Mouse (Mus musculus) embryo, embryonic 10.5 days (tissue): Measurements from ENCODE around the gene Hoxb5.
A peak's percentile ranks its signal among the peaks of the same experiment; 100 is the strongest.

ENCODE experiments used
- DNase-seq: peaks from one replicate; pipeline ENCODE4 v3.0.0-alpha.2; 2015; ENCODE audit warnings: low spot score

The Hoxb5 gene

GRCm38 (mm10) chr11:96340698-96341365, 37.7 kb downstream of the Hoxb5 start:
- peak; percentile 91 for DNase-seq

DNA sequence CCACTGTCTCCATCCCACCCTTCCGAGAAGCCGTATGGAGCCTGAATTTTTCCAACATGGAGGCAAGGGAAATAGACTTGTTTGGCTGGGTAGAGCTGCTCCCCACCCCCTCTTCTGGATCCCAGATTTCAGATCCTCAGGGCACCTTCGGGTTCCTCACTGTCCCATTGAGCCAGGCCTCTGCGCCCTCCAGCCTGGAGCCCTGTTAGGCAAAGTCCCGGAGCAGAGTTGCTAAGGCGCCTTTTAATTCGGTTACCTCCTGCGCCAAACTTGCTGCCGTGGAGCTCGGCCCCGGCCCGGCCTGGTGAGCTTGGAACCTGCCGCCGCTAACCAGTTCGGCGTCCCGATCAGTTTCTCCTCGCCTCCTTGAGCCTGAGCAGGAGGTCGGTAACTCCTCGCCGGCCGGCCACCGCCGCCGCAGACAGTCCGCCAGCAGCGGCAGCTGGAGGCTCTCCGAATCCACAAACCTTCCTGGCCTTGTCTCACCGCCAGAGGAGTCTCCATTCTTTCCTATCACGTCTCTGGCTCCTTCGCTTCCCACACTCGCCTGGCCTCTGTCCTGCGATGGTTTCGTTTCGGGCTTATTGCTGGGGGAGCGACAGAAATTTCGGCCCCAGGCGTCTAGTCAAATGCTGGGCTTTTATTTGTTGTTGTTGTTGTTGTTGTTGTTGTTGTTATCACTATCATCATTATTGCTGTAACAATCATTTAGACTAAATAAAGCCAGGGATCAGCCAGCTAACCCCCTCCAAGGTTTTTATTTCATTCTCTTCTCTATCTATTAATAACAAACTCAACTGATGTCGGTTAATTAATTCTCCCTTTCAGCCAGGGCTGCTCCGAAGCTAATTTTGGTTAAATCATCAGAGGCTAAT, 38.8 kb downstream of the Hoxb5 start:
- DNase-seq: no peak

- DNase-seq: no peak
These were observed 39.4 kb downstream of the Hoxb5 start for GRCm38 (mm10) chr11:96342576-96342930.

DNA sequence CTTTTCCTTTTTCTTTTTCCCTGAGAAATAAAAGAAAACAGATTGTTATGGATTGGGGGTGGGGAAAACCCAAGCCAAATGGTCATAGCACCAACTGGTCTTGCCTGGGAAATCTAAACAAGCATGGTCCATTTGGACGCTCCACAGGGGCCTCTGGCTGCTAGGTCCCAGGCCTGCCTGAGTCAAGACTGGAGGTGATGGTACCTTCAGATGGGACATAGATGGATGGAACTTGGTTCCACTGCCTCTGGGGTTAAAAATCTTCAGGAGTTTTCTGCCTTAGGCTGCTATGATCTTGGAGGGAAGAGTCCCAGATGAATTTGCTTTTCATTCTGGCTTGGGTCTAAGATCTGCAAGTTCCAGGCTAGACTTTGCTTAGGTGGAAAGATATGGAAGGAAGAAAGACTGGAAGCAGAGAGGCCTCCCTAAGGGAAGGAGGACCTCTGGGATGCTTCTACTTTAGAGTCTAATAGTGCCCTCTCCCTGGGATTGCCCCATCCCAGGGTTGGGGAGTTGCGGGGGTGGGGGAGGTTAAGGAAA, 40.1 kb downstream of the Hoxb5 start:
- no peak for DNase-seq

- DNase-seq: no peak
These were observed 41.1 kb downstream of the Hoxb5 start for GRCm38 (mm10) chr11:96344061-96344877.

DNA sequence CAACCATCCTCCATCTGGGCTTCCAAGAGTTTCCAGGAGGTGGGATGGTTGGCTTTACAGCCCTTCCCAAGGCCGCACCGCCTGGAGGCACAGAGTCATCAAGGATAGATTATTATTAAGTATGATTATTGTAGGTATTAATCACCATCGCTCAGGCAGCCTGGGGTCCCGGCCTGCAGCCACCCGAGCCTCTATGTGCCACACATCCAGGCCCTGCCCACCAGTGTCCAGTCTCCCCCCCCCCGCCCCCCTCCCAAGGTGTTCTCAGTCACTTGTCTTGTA, 41.7 kb downstream of the Hoxb5 start:
- DNase-seq: no peak

DNA sequence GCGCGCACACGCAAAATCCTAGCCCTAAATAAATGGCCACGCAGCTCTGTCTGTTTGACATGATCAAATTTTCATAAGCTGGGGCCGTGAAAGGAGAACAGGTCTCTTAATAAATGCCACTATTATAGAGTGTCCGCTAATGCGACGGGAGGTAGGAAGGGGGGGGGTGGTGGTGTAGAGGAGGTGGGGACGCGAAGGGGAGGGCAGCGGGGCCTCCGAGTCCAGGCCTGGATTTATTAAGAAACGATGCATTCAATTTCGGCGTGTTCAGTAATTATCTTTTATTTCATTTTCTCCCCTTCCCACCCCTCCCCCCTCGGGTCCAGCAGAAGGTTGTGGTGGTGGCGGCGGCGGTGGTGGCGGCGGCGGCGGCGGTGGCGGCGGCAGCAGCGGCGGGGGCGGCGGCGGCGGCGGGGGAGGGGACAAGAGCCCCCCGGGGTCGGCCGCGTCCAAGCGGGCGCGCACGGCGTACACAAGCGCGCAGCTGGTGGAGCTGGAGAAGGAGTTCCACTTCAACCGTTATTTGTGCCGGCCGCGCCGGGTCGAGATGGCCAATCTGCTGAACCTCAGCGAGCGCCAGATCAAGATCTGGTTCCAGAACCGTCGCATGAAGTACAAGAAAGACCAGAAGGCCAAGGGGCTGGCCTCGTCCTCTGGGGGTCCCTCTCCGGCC, 42.2 kb downstream of the Hoxb5 start:
- no peak for DNase-seq

- DNase-seq: peak; percentile 63
These were observed 43.0 kb downstream of the Hoxb5 start for GRCm38 (mm10) chr11:96345893-96346806.

DNA sequence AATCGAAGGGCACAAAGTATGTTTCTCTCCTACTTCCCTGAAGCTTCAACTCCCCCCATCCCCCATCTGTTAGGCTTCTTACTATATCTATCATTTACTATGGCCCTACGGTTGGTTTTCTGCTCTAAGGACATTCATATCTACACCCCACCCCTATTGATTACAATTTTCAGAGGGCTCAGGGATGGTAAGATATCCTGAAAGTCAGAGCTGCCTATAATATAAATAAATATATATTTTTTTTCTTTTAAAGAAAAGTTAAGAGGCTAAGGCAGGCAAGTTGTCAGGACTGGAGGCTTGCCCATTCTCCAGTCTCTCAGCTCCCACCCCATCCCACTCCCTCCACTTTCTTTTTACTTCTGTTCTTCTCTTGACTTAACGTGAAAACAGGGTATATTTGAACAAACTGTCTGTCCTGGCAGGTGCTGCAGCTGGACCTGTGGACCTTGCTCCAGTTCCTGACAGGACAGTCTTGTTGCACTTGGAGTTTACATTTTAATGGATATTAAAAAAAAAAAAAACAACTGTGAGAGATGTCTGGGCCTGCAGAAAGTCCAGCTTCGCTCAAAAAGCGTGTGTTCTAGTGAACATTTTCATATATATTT, 43.9 kb downstream of the Hoxb5 start:
- peak; percentile 63 for DNase-seq

GRCm38 (mm10) chr11:96347717-96348116, 44.6 kb downstream of the Hoxb5 start:
- peak; percentile 53 for DNase-seq

DNA sequence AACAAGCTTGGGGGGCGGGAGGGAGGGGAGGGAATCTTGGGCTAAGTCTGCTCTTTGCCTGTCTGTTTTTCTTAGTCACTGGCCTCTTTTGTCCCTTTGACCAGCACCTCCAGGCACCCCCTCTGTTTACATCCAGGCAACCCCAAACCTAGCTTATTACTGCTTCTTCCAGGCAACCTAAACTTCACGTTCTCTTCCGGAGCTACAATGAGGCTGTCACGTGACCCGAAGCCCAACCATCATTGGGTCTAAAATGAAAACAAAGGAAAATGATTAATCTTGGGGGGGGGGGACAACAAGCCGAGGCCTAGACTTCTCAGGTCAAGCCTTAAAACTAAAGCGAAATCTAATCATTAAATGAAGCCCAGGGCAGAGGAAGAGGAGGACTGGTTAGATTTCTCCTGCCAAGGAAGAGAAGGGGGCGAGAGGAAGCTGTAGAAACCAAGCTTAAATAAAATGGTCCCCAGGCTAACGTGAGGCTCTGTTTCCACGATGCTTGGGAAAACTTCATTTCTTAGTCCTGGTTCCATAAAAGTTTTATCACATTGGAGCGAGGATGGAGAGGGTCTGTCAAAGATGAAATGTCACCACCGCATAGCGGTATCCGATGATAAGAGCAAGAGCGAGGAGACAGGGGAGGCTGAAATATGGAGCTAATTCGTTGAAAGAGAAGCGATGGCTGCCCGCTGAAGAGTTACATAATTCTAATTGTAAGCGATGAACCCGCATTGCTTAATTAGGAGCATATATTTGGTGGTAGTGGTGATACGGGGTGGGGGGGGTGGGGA, 45.2 kb downstream of the Hoxb5 start:
- DNase-seq: peak; percentile 82

DNA sequence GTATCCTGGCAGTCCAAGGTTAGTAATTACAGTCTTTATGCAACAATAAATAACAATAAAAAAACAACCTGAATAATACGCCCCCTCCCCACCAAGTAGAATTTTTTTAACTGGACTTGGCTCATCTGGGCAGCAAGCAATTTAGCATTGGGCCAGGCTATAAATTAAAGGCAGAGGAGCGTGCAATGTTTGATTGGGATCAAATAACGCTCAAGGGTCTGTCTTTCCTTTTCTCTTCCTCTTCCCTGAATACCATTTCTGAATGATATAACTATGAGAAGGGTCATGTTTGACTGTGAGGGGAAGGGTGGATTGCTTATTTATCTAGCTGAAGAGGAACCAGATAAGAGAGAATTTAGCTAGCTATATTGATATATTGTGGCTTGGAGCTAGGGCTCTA, 45.9 kb downstream of the Hoxb5 start:
- DNase-seq: no peak

GRCm38 (mm10) chr11:96349491-96350340, 46.6 kb downstream of the Hoxb5 start:
- peak; percentile 86 for DNase-seq

DNA sequence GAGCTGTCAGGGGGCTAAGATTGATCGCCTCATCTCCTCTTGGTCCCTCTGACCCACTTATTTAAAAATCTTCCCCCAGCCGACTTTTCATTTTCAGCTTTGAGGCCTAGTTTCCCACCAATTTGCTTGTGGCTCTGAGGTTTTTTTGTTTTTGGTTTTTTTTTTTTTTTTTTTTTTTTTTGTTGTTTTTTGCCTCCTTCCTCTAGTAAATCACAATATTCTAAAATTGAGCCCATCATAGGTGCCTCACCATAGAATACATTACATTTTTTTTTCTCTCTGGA, 47.1 kb downstream of the Hoxb5 start, which contains the start of gene Hoxb2:
Hoxb2 (plus strand) TSS at position 185 of the 284 bp plus-strand sequence.
- no peak for DNase-seq

DNA sequence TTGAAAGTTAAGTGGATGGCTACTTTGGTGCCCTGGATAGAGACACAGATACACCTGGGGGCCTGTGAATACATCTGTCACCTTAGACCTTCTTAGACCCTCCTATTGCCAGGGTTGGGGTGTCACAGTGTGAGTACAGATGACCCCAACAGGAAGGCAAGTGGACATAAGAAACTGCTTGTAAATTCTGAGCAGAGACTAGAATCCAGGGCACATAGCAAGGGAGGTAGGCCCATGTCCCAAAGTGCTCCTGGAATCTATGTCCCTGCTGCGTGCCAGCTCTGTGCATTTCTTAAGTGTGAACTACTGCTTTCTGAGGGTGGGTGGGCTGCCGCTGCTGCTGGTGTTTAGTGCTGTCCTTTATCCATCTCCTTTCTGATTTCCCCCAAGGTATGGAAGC, 47.7 kb downstream of the Hoxb5 start:
- DNase-seq: peak; percentile 63

DNA sequence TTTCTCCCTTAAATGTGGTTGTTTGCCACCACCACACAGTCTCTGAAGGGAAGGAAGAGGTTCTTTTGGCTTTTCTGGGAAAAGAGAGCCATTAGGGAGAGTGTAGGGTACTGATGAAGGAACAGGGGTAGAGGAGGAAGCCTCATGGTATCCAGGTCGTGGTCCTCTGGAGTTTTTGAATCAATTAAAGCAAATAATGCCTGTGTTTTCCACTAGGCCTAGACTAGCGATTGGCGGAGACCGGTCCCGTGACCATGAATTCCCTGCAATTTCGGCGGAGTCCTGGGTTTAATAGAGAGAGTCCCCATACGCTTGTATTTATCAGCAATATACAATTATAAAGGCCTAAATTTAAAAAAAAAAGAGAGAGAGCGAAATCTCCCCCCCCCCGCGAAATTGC, 48.2 kb downstream of the Hoxb5 start:
- peak; percentile 85 for DNase-seq

- peak; percentile 83 for DNase-seq
These were observed 48.7 kb downstream of the Hoxb5 start for GRCm38 (mm10) chr11:96351831-96352230.

DNA sequence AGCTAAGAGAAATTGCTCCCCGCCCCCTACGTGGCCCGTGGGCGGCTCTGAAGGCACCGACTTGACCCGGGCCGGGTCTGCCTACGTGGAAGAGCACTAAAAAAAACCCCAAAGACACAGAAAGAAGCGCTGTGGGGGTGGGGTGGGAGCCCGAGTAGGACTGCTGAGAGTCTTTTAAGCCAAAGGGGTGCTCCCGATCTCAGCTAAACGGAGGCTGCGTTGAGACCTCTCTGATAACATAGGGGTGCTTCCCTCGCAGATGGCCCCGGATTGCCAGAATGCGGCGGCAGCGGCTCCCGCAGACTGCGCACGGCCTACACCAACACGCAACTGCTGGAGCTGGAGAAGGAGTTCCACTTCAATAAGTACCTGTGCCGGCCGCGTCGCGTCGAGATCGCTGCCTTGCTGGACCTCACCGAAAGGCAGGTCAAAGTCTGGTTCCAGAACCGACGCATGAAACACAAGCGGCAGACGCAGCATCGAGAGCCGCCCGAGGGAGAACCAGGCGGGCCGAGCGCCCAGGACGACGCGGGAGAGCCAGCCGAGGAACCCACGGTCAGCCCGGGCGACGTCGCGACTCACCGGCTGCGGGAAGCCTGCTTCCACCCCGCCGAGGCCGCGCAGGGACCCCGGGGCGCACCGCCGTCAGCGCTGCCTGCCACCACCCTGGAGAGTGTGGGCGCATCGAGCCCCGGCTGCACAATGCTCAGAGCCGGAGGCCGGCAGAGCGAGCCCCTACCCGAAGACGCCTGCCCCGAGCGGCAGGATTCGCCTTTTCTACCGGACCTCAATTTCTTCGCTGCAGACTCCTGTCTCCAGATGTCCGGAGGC, 49.8 kb downstream of the Hoxb5 start:
- DNase-seq: peak; percentile 77
